Mouse (Mus musculus) heart, embryonic 16.5 days (tissue): ENCODE data around the gene Macrod1. TPM values are rescaled to one million over a fixed set of nuclear protein-coding genes. Genes with fewer than 3 reads are reported as not detected.
A peak's percentile ranks its signal among the peaks of the same experiment; 100 is the strongest.

Experiments used
- ATAC-seq: fragments of 200-750 bp; cut with Nextera tagmentation; replicated peaks from 2 replicates; pipeline ENCODE4 v1.8.0; 2017; ENCODE audit warnings: moderate number of reproducible peaks; ENCODE audit not compliant: insufficient read depth, low FRiP score; ENCODE audit errors: extremely low read depth
- H3K27ac ChIP-seq: fragments of 300-500 bp; sonication (generic); 2 replicates; pipeline ENCODE4 v1.5.1; 2014; ENCODE audit warnings: mild to moderate bottlenecking, low read length, control low read depth, moderate library complexity
- H3K27me3 ChIP-seq: fragments of 300-500 bp; sonication (generic); 2 replicates; pipeline ENCODE4 v1.6.1; 2014; ENCODE audit warnings: low read length, mixed read lengths; ENCODE audit not compliant: control insufficient read depth, insufficient read depth
- H3K36me3 ChIP-seq: fragments of 300-500 bp; sonication (generic); 2 replicates; pipeline ENCODE4 v1.6.1; 2014; ENCODE audit not compliant: control insufficient read depth, insufficient read depth
- H3K4me1 ChIP-seq: fragments of 300-500 bp; sonication (generic); 2 replicates; pipeline ENCODE4 v1.6.1; 2014; ENCODE audit warnings: low read length, mixed read lengths; ENCODE audit not compliant: control insufficient read depth, insufficient read depth
- H3K4me2 ChIP-seq: fragments of 300-500 bp; sonication (generic); 2 replicates; pipeline ENCODE4 v1.6.1; 2014; ENCODE audit warnings: low read depth, mild to moderate bottlenecking, control low read depth, low read length
- H3K4me3 ChIP-seq: fragments of 300-500 bp; sonication (generic); 2 replicates; pipeline ENCODE4 v1.5.1; 2014; ENCODE audit warnings: mild to moderate bottlenecking, control low read depth, low read length
- H3K9ac ChIP-seq: fragments of 300-500 bp; sonication (generic); 2 replicates; pipeline ENCODE4 v1.6.1; 2014; ENCODE audit warnings: low read length, control low read depth
- H3K9me3 ChIP-seq: fragments of 300-500 bp; sonication (generic); replicated peaks from 2 replicates; pipeline ENCODE4 v1.6.1; 2016; ENCODE audit warnings: low read length; ENCODE audit not compliant: control insufficient read depth
- WGBS: fragments of 180-500 bp; shearing (Covaris S2); extraction: QIAGEN DNeasy Blood & Tissue Kit; methylation state at CpG from one replicate; pipeline ENCODE4 v1.1.7; 2014; 5-methylcytosine and 5-hydroxymethylcytosine counted together
- polyA plus RNA-seq: library from polyadenylated mRNA; unstranded; fragments of >200 nt; fragmentation: Nextera tagmentation; extraction: Ambion mirVana; gene quantifications from 2 replicates; pipeline ENCODE4 v1.2.1, GENCODE M21; 2015

Macrod1 gene
- polyA plus RNA-seq, 1 experiment from 2014 or later: 61.0 TPM

GRCm38 (mm10) chr19:7103993-7104401 is 47.4 kb downstream of the Macrod1 start:
- H3K9ac ChIP-seq: peak overlapping the region; percentile 35; the same call in 1 of the 2 replicates
- no peaks in the 10 kb centered on the region for H3K9me3 ChIP-seq
- H3K36me3 ChIP-seq: no peaks in the 10 kb centered on the region
- no peaks in the 10 kb centered on the region for H3K27me3 ChIP-seq
- no peak overlapping the region for H3K4me3 ChIP-seq
- H3K4me2 ChIP-seq: peak overlapping the region; percentile 14; the same call in 1 of the 2 replicates
- 43% methylated on average over 19 of the region's 19 CpGs for WGBS
- peaks cover 18% of the 10 kb centered on the region for H3K4me1 ChIP-seq
- no peak overlapping the region for H3K27ac ChIP-seq
- ATAC-seq: no peak

DNA sequence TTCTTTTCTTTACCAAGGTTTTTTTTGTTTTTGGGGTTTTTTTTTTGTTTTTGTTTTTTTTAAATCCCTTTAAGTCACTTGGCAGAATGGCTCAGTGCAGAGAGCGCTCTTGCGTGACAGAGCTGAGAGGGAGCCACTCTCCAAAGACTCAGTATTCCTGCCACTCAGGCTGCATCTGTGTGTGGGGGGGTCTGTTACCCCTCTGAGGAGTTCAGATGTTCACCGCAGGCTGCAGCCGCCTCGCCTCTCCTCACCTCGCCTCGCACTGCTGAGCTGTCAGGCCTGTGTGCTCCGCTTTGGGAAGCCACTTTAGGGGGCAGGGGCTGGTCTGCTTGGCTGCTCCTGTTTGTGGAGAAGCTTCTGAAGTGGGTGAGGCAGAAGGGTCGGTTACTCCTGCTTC is 48.9 kb downstream of the Macrod1 start, which contains the start of gene Flrt1:
Flrt1 (minus strand) TSS at position 186 of the 400 bp plus-strand sequence.
- no peak for ATAC-seq
- H3K9me3 ChIP-seq: no peaks in the 10 kb centered on the region
- no peak within 1 kb of the TSS for H3K9ac ChIP-seq
- H3K4me3 ChIP-seq: no peak within 1 kb of the TSS
- no peak within 1 kb of the TSS for H3K4me2 ChIP-seq
- peaks cover 26% of the 10 kb centered on the region for H3K4me1 ChIP-seq
- H3K27me3 ChIP-seq: no peaks in the 10 kb centered on the region
- H3K27ac ChIP-seq: no peak within 1 kb of the TSS
- H3K36me3 ChIP-seq: no peaks in the 10 kb centered on the region
- 67% methylated on average over 9 of the region's 9 CpGs for WGBS

DNA sequence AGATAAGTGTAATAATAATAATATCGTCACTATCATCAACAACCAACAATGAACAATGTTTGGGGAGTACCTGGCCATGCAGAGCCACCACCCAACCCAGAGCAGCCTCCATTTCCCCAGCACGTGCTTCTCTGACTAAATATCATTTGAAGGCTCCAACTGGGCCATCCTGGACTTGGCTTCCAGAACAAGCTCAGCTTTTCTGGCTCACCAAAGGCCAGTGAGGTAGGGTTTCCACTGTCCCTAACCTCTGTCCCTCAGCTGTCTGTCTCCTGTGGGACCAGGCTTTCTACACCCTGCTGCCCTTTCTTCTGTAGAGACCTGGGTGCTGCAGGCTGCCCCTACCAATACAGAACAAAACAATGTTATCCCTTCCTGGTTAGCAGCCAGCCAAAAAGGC is 50.0 kb downstream of the Macrod1 start:
- Histone ChIP-seq H3K4me2 (no peak overlapping the region), H3K9me3 (no peaks in the 10 kb centered on the region), H3K4me1 (peaks cover 30% of the 10 kb centered on the region), H3K4me3 (no peak overlapping the region), H3K27ac (no peak overlapping the region), H3K27me3 (no peaks in the 10 kb centered on the region), H3K9ac (no peak overlapping the region), H3K36me3 (no peaks in the 10 kb centered on the region)
- 81% methylated on average over 2 of the region's 2 CpGs for WGBS
- no peak for ATAC-seq

GRCm38 (mm10) chr19:7107174-7107573 is 50.6 kb downstream of the Macrod1 start:
- ATAC-seq: no peak
- peaks cover 30% of the 10 kb centered on the region for H3K4me1 ChIP-seq
- no peak overlapping the region for H3K27ac ChIP-seq
- H3K4me3 ChIP-seq: no peak overlapping the region
- no peak overlapping the region for H3K9ac ChIP-seq
- no peaks in the 10 kb centered on the region for H3K27me3 ChIP-seq
- H3K36me3 ChIP-seq: no peaks in the 10 kb centered on the region
- no peak overlapping the region for H3K4me2 ChIP-seq
- no peaks in the 10 kb centered on the region for H3K9me3 ChIP-seq
- WGBS: 81% methylated on average over 4 of the region's 4 CpGs

DNA sequence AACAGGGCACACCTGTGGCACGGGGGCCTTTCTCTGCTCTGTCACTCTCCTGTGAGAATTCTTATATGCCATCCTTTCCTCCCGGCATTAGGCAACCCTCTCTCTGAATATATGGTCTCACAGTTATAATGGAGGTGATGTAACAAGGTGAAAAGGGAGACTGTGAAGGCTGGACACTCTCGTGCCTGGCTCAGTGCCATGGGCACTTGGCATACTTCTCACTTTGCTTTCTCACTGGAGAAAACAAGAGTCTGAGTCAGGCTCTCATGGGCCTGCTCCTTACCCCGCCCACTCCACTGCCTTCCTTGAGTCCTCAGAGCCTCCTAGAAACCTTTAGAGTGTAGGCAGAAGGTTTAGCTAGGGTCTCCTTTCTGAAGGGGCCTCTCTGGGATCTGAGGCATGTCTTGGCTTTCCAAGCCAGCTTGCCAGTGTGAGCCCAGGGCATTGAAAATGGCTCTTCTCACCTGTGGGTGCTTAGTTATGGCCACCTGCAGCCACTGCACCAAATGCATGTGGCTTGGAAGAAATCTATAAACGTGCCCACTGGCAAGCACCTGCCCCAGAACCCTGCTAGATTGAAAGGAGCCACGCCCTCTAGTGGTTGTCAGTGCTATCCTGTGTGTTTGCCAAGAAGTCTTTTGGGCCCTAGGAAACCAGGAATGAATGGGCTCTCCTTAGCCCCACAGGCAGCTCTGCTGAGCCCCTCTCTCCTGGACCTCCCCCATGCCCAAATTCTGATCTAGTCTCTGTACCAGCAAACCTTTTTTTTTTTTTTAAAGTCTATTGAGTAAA is 51.7 kb downstream of the Macrod1 start:
- H3K27ac ChIP-seq: peak overlapping the region; percentile 30; the same call in 1 of the 2 replicates
- H3K9me3 ChIP-seq: no peaks in the 10 kb centered on the region
- H3K4me1 ChIP-seq: peaks cover 34% of the 10 kb centered on the region
- no peaks in the 10 kb centered on the region for H3K27me3 ChIP-seq
- H3K9ac ChIP-seq: no peak overlapping the region
- H3K36me3 ChIP-seq: no peaks in the 10 kb centered on the region
- no peak overlapping the region for H3K4me3 ChIP-seq
- no peak for ATAC-seq
- WGBS: 40% methylated on average over 6 of the region's 6 CpGs
- H3K4me2 ChIP-seq: no peak overlapping the region

- H3K9ac ChIP-seq: no peak overlapping the region
- H3K4me3 ChIP-seq: no peak overlapping the region
- no peaks in the 10 kb centered on the region for H3K36me3 ChIP-seq
- no peak for ATAC-seq
- no peak overlapping the region for H3K4me2 ChIP-seq
- peaks cover 40% of the 10 kb centered on the region for H3K4me1 ChIP-seq
- H3K27ac ChIP-seq: no peak overlapping the region
- WGBS: 37% methylated on average over 5 of the region's 5 CpGs
- no peaks in the 10 kb centered on the region for H3K27me3 ChIP-seq
- H3K9me3 ChIP-seq: no peaks in the 10 kb centered on the region
Observed at GRCm38 (mm10) chr19:7110097-7110496, 53.5 kb downstream of the Macrod1 start.

DNA sequence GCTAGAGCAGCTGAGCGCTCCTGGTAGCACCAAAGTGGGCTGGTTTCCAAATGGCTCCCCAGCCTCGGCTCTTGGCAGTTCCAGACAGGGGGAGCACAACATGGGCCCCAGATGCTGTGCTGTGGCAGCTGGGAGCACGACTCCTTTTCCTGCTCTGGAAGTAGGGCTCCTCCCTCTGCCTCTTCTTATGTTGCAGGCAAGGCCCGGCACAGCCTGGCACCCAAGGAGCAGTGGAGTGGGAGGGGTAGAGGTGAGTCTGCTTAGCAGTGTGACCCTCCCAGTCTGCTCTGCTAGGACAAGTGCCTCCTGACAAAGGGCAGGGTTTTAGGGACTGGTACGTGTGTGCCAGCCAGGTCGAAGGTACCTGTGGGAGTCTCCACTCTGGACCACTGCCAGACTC is 54.3 kb downstream of the Macrod1 start:
- Histone ChIP-seq H3K9me3 (no peaks in the 10 kb centered on the region), H3K4me3 (no peak overlapping the region), H3K27ac (no peak overlapping the region), H3K4me2 (no peak overlapping the region), H3K9ac (no peak overlapping the region), H3K36me3 (no peaks in the 10 kb centered on the region), H3K27me3 (no peaks in the 10 kb centered on the region), H3K4me1 (peaks cover 41% of the 10 kb centered on the region)
- no peak; the same call in 1 of the 2 replicates for ATAC-seq
- WGBS: 59% methylated on average over 6 of the region's 6 CpGs

- WGBS: 87% methylated on average over 6 of the region's 6 CpGs
- H3K27ac ChIP-seq: no peak overlapping the region
- peaks cover 41% of the 10 kb centered on the region for H3K4me1 ChIP-seq
Observed at GRCm38 (mm10) chr19:7111309-7111708, 54.7 kb downstream of the Macrod1 start.

DNA sequence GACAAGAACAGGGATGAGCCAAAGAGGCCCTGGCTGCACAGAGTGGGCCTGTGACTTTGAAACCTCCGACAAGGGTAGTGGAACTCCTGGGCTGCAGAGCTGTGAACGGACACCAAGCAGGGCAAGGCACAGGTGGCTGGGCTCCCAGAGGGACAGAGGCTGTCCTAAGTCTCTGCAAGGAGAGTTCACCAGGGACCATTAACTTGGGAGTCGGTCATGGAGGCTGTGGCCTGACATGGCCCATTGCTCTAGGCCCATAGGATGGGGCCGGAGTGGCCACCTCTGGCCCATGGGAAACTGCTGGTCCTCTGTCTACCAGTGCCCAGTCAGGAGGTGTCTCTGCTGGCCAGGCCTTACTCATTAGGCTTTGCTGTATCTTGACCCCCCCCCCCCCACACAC is 55.1 kb downstream of the Macrod1 start:
- Histone ChIP-seq H3K4me3 (no peak overlapping the region), H3K9me3 (no peaks in the 10 kb centered on the region), H3K36me3 (no peaks in the 10 kb centered on the region), H3K9ac (no peak overlapping the region), H3K4me1 (peaks cover 41% of the 10 kb centered on the region), H3K27me3 (no peaks in the 10 kb centered on the region), H3K4me2 (no peak overlapping the region), H3K27ac (no peak overlapping the region)
- no peak for ATAC-seq
- 81% methylated on average over 4 of the region's 4 CpGs for WGBS

More at GRCm38 (mm10) chr19:7111309-7111708, 54.7 kb downstream of the Macrod1 start:
- no peaks in the 10 kb centered on the region for H3K36me3 ChIP-seq
- no peak overlapping the region for H3K9ac ChIP-seq
- H3K9me3 ChIP-seq: no peaks in the 10 kb centered on the region
- H3K4me3 ChIP-seq: no peak overlapping the region
- no peaks in the 10 kb centered on the region for H3K27me3 ChIP-seq
- no peak overlapping the region for H3K4me2 ChIP-seq
- ATAC-seq: no peak
